Mouse (Mus musculus): ENCODE results near the gene Pacs2.

Pacs2 gene

DNA sequence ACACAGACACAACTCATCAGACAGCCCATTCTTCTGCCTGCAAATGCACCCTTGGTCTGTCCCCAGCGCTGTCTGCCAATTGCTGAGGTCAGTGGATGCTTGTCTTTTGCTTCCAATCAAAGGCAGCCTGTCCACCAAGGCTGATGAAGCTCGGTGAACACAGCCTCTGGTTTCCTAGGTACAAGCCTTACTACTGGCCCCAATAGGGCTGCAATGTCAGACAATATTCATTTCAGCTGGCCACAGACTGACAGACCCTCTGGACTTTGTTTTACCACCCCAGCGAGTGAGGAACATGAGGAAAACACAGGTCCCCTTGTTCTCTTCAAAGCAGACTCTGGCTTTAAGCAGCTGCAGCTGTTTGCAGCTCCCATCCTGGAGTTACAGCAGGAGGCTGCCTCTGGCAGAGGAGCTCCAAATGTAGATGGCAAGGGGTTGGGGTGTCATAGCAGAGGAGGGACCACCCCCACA, 1.3 kb upstream of the Pacs2 start:
- no peak for DNase-seq

DNA sequence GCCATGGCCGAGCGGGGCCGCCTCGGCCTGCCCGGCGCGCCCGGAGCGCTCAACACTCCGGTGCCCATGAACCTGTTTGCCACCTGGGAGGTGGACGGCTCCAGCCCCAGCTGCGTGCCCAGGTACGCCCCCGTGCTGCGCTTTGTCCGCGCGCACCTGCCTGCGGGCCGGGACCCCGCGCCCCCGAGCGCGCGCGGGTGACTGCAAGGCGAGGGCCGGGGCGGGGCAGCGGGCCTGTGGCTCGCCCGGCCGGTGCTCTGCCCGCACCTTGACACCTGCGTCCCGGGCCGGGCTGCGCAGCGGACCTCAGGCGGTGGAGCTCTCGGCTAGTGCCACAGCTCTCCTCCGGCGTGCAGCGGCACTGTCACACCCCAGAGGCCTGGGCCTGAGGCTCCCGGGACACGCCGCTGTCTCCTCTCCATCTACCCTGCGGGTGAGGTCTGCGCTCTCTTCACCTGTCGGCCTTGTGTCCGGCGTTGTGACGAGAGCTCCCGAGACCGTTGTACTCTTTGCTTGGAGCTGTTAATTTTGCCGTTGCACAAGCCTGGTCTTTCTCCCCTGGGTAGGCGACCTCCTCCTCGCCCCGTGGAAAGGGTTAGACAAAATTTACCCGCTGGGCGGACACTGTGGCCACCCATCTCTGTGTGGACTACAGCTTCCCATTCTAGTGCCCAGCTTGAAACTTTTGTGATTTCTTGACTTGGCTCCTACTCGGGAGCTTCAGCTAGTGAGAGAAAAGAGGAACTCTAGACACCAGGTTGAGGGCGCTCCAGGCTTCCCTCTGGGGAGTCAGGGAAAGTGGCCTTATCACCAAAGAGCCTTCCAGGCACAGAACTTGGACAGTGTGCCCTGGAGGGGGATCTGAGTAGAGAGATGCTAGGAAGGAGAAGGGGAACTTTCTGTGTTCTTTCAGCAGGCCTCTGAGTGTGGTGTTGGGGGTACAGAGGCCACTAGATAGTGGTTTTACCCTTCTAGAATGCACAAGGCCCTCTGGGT, 551 bp downstream of the Pacs2 start:
- DNase-seq, result peak; percentile 41 to 52

DNA sequence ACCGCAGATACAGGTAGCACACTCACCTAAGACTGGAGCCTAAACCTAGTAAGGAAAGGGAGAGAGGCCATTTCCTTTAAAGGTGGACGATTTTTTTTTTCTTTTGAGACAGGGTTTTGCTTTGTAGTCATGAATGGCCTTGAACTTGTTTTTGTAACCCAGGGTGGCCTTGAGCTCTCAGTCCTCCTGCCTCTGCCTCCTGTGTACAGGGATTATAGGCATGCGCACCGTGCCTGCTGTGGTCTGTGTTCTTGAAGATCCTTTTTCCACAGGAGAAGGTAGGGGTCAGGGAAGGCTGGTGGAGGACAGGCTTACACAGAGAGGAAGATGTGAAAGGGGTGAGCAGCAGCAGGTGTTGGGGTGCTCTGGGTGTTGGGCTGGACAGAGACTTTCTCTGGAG, 1.6 kb downstream of the Pacs2 start:
- DNase-seq, result no peak

DNA sequence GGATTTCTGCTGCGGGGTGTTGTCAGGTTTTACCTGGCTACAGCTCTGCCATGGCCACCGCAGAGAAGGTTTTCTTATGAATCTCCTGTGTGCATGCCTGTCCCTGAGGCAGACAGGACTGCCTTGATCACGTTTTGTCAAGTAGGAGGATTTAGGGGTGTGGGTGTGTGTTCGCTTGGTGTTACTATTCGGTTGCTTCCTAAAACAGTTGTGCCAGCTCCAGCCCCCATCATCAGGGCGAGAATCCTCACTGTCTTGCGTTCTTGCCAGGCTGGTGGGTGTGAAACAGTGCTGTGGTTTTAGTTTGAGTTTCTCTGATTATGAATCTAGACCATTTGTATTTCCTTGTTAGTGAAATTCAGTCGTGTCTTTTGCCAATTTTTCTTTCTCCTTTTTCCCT, 2.7 kb downstream of the Pacs2 start:
- DNase-seq, result no peak

DNA sequence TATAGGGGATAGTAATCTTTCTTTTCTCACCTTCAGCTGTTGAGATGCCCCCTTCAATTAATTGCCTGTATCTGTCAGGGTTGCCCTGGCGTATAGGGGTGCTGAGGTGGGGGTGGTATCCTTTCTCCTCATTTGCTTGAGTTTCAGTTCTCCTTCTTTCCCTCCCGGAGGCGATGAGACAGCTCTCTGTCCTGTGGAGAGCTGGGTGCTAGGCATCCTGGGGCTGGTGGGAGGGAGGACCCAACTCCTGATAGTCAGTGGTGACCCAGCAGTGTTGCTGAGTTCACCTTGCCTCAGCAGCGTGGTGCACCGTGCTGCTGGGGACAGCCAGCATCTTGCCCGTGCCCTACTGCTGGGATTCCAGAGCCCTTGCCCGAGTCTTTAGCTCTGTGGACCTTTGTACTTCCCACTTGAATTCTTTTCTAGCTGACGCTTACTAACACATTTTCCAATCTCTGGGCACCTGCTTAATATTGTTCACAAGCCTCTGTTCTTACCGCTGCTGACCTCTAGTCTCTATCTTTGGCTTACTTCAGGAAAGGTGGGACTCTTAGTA, 3.2 kb downstream of the Pacs2 start:
- DNase-seq, result no peak

DNA sequence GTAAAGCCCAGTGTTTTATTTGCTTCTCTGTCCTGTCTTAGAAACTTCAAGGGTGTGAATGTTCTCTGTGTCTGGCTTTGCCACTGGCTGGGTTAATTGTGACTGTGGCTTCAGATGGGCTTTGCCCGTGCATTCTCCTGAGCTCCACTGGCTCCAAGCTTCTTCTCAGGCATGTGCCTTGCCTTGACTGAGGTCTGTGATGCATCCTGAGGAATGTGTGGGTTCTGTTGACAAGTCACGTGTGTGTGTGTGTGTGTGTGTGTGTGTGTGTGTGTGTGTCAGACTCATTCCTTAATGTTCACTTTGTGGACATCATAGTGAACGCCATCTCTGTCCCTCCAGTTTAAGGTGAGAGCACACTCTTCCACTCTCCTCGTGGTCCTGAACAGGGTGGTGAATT, 4.5 kb downstream of the Pacs2 start:
- no peak for DNase-seq

DNA sequence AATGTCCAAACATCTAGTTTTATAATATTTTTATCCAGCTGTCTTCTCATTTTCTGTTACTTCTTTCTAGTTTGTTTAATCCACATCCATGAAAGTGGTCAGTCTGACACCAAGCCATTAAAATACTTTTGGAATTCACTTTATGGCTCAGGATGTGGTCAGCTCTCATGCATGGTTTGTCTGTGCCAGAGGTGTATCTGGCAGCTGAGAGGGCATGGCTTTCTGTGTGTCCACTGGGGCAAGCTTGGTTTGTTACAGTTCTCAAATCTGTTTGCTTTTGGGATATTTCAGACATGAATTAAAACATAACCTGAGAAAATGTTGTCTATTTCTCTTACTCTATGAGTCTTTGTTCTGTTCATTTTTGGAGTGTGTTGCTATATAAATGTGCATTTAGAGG, 7.2 kb downstream of the Pacs2 start:
- no peak for DNase-seq

- no peak for DNase-seq
Observed at GRCm38 (mm10) chr12:113023082-113023481, 8.8 kb downstream of the Pacs2 start.

DNA sequence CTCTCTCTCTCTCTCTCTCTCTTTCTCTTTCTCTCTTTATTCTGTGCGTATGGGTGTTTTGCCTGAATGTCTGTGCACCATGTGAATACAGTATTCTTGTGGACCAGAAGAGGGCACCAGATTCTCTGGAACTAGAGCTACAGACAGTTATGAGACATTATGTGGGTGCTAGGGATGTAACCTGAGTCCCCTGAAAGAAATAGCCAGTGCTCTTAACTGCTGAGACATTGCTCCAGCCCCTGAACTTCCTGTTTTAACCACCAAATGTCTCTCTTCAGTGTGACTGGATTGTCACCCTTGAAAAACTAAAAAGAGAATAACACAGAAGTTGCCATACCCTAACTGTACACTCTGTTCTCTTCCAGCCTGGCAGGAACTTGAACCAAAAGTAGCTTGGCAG, 12.2 kb downstream of the Pacs2 start:
- DNase-seq, result no peak

DNA sequence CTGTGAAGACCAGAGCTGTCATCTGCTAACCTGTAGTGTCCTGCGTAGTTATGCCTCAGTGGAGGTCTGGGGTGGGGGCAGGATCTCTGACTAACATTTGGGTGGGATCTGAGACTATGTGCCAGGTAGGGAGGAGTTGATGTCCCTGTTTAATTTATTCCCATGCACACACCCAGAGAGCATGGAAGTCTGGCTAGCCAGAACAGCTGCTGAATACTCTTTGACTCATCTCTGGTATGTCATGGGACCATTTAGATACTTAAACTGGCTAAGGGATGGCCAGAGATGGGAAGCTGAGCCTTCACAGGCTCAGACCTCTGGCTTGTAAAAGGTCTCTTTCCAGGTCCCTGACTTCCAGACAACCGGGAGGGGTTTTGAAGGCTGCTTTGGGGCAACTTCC, 13.2 kb downstream of the Pacs2 start:
- DNase-seq, result no peak

- no peak for DNase-seq
Observed at GRCm38 (mm10) chr12:113028067-113028466, 13.8 kb downstream of the Pacs2 start.

DNA sequence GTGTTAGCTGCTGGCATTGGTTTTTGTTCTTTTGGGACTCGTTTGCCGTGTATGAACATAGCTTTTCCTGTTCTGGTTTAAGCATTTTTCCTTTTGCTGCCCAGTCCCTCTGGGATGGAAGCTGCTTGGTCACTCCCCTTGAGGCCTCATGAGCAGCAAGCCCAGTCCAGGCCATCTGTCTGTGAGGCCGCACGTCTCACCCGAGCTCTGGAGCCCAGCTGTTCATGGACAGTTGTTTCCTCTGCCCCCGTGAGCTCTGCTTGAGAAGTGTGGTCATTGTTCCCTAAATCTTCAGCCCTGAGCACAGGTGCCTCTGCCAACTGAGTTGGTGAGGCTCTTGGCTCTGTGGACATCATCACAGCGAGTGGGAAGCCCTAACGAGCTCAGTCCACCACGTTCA, 14.6 kb downstream of the Pacs2 start:
- no peak for DNase-seq

DNA sequence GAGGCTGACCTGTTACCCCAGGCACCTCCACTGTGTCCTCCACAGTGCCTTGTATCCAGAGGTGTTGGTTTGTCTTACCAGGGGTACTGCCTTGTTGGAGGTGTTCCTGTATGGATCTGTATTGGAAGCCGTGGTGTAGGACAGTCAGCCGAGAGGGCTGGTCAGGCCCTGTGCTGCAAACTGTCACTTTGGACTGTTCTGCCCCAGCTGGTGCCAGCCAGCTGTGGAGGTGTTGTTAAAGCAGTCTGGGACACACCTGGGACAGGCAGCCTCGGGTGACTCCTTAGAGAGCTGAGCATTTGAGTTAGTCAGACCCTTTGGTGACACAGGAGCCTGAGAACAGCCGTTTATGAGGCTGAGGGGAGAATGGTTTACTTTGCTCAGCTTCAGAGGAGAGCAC, 15.7 kb downstream of the Pacs2 start:
- DNase-seq, result no peak

GRCm38 (mm10) chr12:113030993-113031392, 16.7 kb downstream of the Pacs2 start:
- no peak for DNase-seq

- no peak for DNase-seq
Observed at GRCm38 (mm10) chr12:113031441-113031840, 17.1 kb downstream of the Pacs2 start.

- DNase-seq, result no peak
Observed at GRCm38 (mm10) chr12:113032296-113033250, 18.3 kb downstream of the Pacs2 start.

DNA sequence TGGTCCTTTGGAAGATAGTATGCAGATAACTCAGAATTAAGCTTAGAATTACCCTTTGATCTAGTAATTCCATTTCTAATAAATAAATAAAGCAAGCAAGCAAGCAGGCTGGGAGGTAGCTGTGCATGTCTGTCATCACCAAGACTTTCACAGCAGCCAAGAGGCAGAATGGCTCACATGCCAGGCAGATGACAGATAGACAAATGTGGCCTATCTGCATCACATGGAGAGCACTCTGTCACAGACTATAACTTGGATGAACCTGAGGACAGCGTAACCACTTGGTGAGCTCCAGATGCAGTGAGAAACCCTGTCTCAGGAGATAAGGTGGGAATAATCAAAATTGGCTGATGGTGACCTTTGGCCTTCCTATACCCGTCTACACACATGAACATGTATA, 20.8 kb downstream of the Pacs2 start:
- DNase-seq, result no peak

- DNase-seq, result no peak
Observed at GRCm38 (mm10) chr12:113036996-113037395, 22.7 kb downstream of the Pacs2 start.

GRCm38 (mm10) chr12:113038414-113038813, 24.1 kb downstream of the Pacs2 start:
- no peak for DNase-seq

DNA sequence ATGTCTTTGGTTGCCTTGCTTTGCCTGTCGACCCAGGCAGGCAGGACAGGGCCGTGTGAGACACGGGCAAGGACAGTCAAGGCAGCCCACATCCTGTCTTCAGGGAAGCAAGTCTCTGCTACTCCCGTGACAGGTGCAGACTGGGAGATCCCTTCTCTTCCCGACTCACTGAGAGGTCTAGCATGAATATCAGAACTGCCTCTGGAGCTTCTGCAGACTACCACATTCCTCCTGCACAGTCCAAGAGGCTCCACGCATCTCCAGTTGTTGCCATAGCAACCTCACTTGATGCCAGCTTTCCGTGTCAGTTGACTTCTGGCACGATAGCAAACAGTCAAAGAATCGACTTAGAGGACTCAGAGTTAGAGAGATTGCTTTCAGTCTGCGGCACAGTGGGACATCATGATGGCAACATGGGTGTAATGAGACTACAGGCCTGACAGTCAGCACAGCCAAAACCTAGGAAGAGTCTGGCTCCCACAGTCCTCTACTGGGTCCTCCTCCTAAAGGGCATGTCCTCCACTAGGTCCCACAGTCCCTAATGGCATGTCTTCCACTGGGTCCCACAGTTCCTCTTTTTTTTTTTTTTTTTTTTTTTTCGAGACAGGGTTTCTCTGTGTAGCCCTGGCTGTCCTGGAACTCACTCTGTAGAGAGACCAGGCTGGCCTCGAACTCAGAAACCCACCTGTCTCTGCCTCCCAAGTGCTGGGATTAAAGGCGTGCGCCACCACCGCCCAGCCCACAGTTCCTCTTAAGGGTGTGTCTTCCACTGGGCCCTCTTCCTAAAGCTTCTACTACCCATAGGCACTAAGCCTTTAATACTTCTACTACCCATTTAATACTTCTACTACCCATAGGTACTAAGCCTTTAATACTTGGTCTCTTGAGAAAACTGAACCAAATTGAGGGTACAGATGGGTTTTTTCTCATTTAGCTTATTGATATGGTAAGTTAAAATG, 27.5 kb downstream of the Pacs2 start:
- DNase-seq, result no peak

DNA sequence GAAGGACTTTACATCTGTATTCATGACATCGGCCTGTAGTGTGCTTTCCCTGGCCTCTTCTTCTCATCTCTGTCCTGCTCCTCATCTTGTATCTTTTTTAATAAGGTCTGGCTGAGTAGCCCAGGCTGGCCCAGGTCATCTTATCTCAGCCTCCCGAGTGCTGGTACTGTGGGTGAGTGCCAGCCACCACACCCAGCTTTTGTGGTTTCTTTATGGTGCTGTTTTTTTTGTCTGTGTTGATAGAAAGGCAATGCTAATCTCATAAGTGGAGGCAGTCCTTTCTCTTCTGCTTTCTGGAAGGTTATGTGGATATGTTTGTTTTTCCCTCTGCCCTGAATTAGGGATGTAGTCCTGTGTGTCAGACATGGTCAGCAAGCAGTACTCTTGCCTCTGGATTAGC, 28.2 kb downstream of the Pacs2 start:
- DNase-seq, result no peak

Measured in spleen, adult 18-20 months (tissue).